Mouse (Mus musculus) cerebellum, adult 2 months (tissue): ENCODE measurements around the gene Myo1e. TPM values are rescaled to one million over a fixed set of nuclear protein-coding genes. Genes with fewer than 3 reads are reported as not detected.

Experiments
- DNase-seq, 2 experiments: peaks; one replicate each; pipeline ENCODE4 v3.0.0; 2021
- H3K27ac ChIP-seq: fragments of 200-500 bp; 2 replicates; pipeline ENCODE4 v1.5.1; 2012; ENCODE audit warnings: low read length, control low read depth, inconsistent platforms; ENCODE audit not compliant: insufficient read depth
- H3K27me3 ChIP-seq: fragments of 200-500 bp; 2 replicates; pipeline ENCODE4 v1.6.1; 2012; ENCODE audit warnings: inconsistent platforms, mild to moderate bottlenecking, low read length, moderate library complexity; ENCODE audit not compliant: control insufficient read depth, insufficient read depth
- H3K4me1 ChIP-seq: fragments of 200-500 bp; 2 replicates; pipeline ENCODE4 v1.6.1; 2011; ENCODE audit warnings: low read length; ENCODE audit not compliant: control insufficient read depth, insufficient read depth
- H3K4me3 ChIP-seq: fragments of 200-500 bp; replicated peaks from 2 replicates; pipeline ENCODE3; 2011; ENCODE audit warnings: mild to moderate bottlenecking, low read depth, low read length, control low read depth; ENCODE audit not compliant: insufficient read depth
- CTCF ChIP-seq: fragments of 200-500 bp; IDR thresholded peaks from 2 replicates; pipeline ENCODE4 v1.5.1; 2011; ENCODE audit warnings: low read depth, mild to moderate bottlenecking, control low read depth, low read length, moderate library complexity, borderline replicate concordance; ENCODE audit not compliant: insufficient read depth
- POLR2A ChIP-seq: fragments of 200-500 bp; IDR thresholded peaks from 2 replicates; pipeline ENCODE4 v1.6.1; 2011; ENCODE audit warnings: low read length, control low read depth, borderline replicate concordance; ENCODE audit not compliant: insufficient read depth
- WGBS: fragments of 180-500 bp; shearing (Covaris S2); methylation state at CpG from one replicate; pipeline ENCODE4 v1.1.7; 2018; 5-methylcytosine and 5-hydroxymethylcytosine counted together
- polyA plus RNA-seq: library from polyadenylated mRNA; depleted of rRNA; stranded (reverse); fragments of >200 nt; gene quantifications from 2 replicates; pipeline ENCODE4 v1.2.3, GENCODE M21; 2012

Gene Myo1e
- polyA plus RNA-seq, 1 experiment: 8.1 TPM

DNA sequence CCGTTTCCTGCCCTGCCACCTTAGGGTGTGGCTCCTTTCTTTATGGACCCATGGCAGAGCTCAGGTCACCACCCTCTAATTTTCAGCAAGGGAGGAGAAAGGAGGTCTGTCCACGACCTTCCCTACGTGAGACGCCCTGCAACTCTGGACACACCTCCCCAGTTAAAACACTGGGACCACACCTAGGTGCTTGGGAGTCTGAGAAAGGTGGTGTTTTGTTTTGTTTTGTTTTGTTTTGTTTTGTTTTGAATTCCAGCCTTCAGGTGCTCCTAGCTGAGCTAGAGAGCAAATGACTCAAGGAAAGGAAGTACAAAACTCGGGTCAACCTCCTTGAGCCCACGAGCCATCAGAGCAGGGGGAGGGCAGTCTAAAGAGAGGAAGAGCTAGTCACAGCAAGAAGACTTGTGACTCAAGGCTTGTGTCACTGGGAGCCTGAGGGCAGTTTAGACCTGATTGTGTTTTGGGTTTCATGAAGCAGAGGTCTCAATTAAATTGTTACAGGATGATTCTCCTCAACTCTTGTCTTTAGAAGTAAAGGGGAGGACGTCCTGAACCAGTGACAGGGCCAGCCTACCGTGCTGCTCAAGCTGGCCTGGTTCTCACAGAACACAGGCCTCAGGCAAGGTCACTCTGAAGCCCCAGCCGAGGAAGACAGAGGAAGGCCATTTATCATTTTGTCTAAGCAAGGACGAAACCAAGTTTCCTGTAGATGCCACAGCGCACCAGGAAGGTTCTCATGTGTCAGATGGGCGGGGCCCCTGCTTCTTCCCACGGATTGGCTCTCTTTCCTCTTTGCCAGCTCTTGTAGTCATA, 50.3 kb downstream of the Myo1e start:
- Histone ChIP-seq H3K4me1 (no peaks in the 10 kb centered on the region; the same call in 1 of the 2 replicates), H3K27me3 (no peaks in the 10 kb centered on the region), H3K4me3 (no peak overlapping the region), H3K27ac (no peak overlapping the region)
- WGBS: 70% methylated on average over 13 of the region's 13 CpGs
- no peak for DNase-seq
- TF ChIP-seq POLR2A: no peak
- TF ChIP-seq CTCF: no peak

- 74% methylated on average over 9 of the region's 9 CpGs for WGBS
- H3K27ac ChIP-seq: no peak overlapping the region
Observed at GRCm38 (mm10) chr9:70260324-70260841, 53.2 kb downstream of the Myo1e start.

GRCm38 (mm10) chr9:70261646-70262045, 54.5 kb downstream of the Myo1e start:
- H3K27me3 ChIP-seq: no peaks in the 10 kb centered on the region
- 91% methylated on average over 5 of the region's 5 CpGs for WGBS
- no peak for DNase-seq

More at GRCm38 (mm10) chr9:70260324-70260841, 53.2 kb downstream of the Myo1e start:
- no peak for DNase-seq
- no peak overlapping the region for H3K4me3 ChIP-seq
- TF ChIP-seq POLR2A (no peak), CTCF (no peak)
- no peaks in the 10 kb centered on the region for H3K27me3 ChIP-seq
- no peaks in the 10 kb centered on the region; the same call in none of the 2 replicates for H3K4me1 ChIP-seq

GRCm38 (mm10) chr9:70263134-70263533, 56.0 kb downstream of the Myo1e start:
- H3K27me3 ChIP-seq: no peaks in the 10 kb centered on the region
- peak overlapping the region; percentile 21; the same call in 1 of the 2 replicates for H3K27ac ChIP-seq
- TF ChIP-seq POLR2A: no peak
- TF ChIP-seq CTCF: no peak
- no peak for DNase-seq
- 63% methylated on average over 8 of the region's 8 CpGs for WGBS
- no peaks in the 10 kb centered on the region; the same call in 1 of the 2 replicates for H3K4me1 ChIP-seq
- H3K4me3 ChIP-seq: no peak overlapping the region

More at GRCm38 (mm10) chr9:70261646-70262045, 54.5 kb downstream of the Myo1e start:
- H3K27ac ChIP-seq: no peak overlapping the region
- no peak overlapping the region for H3K4me3 ChIP-seq
- H3K4me1 ChIP-seq: no peaks in the 10 kb centered on the region; the same call in none of the 2 replicates
- no peak for TF ChIP-seq POLR2A
- no peak for TF ChIP-seq CTCF

DNA sequence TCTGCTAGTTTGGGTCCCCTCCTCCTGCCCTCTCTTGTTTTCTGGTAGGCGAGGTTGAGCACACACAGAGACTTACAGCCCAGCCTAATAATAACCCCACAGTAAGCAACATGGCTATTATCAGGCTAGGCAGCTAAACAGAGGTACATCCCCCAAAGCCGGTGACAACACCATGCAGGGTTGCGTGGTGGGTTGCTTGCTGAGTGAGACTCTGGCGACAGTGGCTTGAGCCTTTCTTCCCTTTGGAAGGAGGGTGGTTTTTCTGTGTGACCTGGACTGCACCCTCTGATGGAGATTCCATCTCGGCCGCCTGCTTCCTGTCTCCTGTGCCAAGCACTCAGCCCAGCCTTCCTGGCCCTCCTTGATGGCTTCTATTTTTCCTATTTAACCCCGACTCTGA, 56.6 kb downstream of the Myo1e start:
- Histone ChIP-seq H3K4me3 (no peak overlapping the region), H3K4me1 (no peaks in the 10 kb centered on the region; the same call in 1 of the 2 replicates), H3K27me3 (no peaks in the 10 kb centered on the region), H3K27ac (no peak overlapping the region)
- TF ChIP-seq CTCF (no peak), POLR2A (no peak)
- DNase-seq: no peak
- 21% methylated on average over 7 of the region's 7 CpGs for WGBS

- no peak for DNase-seq
Observed at GRCm38 (mm10) chr9:70265513-70265912, 58.4 kb downstream of the Myo1e start.

DNA sequence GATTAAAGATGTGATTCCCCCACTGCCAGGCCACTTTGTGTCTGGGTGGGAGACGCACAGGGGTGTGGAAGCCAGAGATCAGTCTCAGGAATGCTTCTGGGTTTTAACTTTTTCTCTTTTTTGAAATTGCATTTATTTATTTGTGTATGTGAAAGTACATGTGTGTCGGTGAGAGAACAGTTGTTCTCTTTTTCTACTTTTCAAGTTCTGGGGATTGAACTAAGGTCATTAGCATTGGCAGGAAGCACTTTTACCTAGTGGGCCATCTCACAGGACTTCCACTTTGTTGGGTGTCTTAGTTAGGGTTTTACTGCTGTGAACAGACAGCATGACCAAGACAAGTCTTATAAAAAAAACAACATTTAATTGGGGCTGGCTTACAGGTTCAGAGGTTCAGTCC, 59.0 kb downstream of the Myo1e start:
- Histone ChIP-seq H3K4me3 (no peak overlapping the region), H3K27me3 (no peaks in the 10 kb centered on the region), H3K27ac (no peak overlapping the region), H3K4me1 (no peaks in the 10 kb centered on the region; the same call in 1 of the 2 replicates)
- 96% methylated on average over 2 of the region's 2 CpGs for WGBS
- TF ChIP-seq POLR2A (no peak), CTCF (no peak)
- no peak for DNase-seq

More at GRCm38 (mm10) chr9:70265513-70265912, 58.4 kb downstream of the Myo1e start:
- no peak overlapping the region for H3K27ac ChIP-seq
- no peak overlapping the region for H3K4me3 ChIP-seq
- H3K27me3 ChIP-seq: no peaks in the 10 kb centered on the region
- no peak for TF ChIP-seq CTCF
- no peak for TF ChIP-seq POLR2A
- H3K4me1 ChIP-seq: no peaks in the 10 kb centered on the region; the same call in 1 of the 2 replicates
- 53% methylated on average over 5 of the region's 5 CpGs for WGBS
